Mouse (Mus musculus) midbrain, embryonic 15.5 days (tissue): ENCODE measurements around the gene Nkain2. TPM values are rescaled to one million over a fixed set of nuclear protein-coding genes. Genes with fewer than 3 reads are reported as not detected.

Experiments
- ATAC-seq: fragments of 200-750 bp; cut with Nextera tagmentation; replicated peaks from 2 replicates; pipeline ENCODE4 v1.8.0; 2017; ENCODE audit warnings: moderate TSS enrichment
- H3K27ac ChIP-seq: fragments of 300-500 bp; sonication (generic); 2 replicates; pipeline ENCODE4 v1.5.1; 2015; ENCODE audit warnings: mild to moderate bottlenecking, inconsistent platforms
- H3K27me3 ChIP-seq: fragments of 300-500 bp; sonication (generic); replicated peaks from 2 replicates; pipeline ENCODE4 v1.6.1; 2015; ENCODE audit warnings: inconsistent platforms
- H3K36me3 ChIP-seq: fragments of 300-500 bp; sonication (generic); replicated peaks from 2 replicates; pipeline ENCODE4 v1.6.1; 2015; ENCODE audit warnings: inconsistent platforms
- H3K4me1 ChIP-seq: fragments of 300-500 bp; sonication (generic); 2 replicates; pipeline ENCODE4 v1.6.1; 2015; ENCODE audit warnings: inconsistent platforms
- H3K4me2 ChIP-seq: fragments of 300-500 bp; sonication (generic); 2 replicates; pipeline ENCODE4 v1.6.1; 2015; ENCODE audit warnings: inconsistent platforms, mild to moderate bottlenecking, moderate library complexity
- H3K4me3 ChIP-seq: fragments of 300-500 bp; sonication (generic); 2 replicates; pipeline ENCODE4 v1.5.1; 2015; ENCODE audit warnings: mild to moderate bottlenecking, inconsistent platforms
- H3K9ac ChIP-seq: fragments of 300-500 bp; sonication (generic); 2 replicates; pipeline ENCODE4 v1.6.1; 2015; ENCODE audit warnings: mild to moderate bottlenecking, inconsistent platforms
- H3K9me3 ChIP-seq: fragments of 300-500 bp; sonication (generic); 2 replicates; pipeline ENCODE4 v1.6.1; 2016; ENCODE audit warnings: inconsistent platforms
- WGBS: fragments of 180-500 bp; shearing (Covaris S2); methylation state at CpG from one replicate; pipeline ENCODE4 v1.1.7; 2015; ENCODE audit warnings: mixed read lengths; 5-methylcytosine and 5-hydroxymethylcytosine counted together
- polyA plus RNA-seq: library from polyadenylated mRNA; unstranded; fragments of >200 nt; fragmentation: Nextera tagmentation; extraction: Ambion mirVana; gene quantifications from 2 replicates; pipeline ENCODE4 v1.2.1, GENCODE M21; 2015

The Nkain2 gene
- polyA plus RNA-seq, 1 experiment from 2014 or later, result 13.5 TPM

DNA sequence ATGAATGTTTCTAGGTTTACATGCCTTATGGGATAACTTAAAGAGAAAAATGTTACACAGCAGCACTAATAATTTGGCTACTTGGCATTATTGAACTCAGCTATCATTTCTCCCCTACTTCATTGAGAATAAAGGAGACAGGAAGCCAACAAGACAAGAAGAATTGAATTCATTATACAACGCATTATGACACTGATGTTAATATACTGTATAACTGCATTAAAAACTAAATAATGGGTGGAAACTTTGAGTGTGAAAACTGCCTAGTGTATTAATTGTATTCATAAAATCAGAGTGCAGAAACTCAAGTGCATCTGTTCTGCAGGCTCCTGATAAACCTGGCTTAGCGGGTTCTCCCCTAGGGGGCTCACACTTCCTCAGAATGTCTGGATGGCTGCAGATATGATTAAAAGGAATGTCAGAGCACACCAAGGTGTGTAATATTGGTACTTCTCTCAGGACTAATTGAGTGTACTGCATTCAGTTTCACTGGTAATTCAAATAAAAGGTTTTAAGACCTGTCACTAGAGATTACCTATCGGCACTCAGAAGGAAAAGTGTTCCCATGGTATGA is 589.2 kb downstream of the Nkain2 start:
- Histone ChIP-seq H3K36me3 (no peaks in the 10 kb centered on the region), H3K4me3 (no peak overlapping the region), H3K9ac (no peak overlapping the region), H3K4me1 (no peaks in the 10 kb centered on the region), H3K27ac (no peak overlapping the region), H3K4me2 (no peak overlapping the region), H3K9me3 (no peaks in the 10 kb centered on the region), H3K27me3 (no peaks in the 10 kb centered on the region)
- peak; percentile 52; the same call in 1 of the 2 replicates for ATAC-seq
- WGBS, result 73% methylated on average over 3 of the region's 3 CpGs

DNA sequence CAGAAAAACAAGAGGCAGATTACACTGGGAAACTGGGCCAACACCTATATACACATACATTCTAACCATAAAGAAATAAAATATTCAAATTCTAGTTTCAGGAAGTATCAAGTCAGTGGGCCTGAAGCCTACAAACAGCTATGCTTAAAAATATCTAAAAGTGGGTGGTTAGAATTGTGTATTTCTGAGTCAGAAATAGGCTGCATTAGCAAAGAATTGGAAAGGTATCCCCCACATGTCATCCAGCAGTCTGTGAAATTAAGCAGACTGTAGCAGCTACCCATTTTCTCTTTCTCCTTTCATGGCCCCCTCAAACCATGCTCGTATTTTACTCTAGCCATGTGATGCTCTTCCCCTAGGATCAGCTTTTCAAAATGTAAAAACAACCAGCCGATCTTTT is 599.8 kb downstream of the Nkain2 start:
- Histone ChIP-seq H3K9me3 (no peaks in the 10 kb centered on the region), H3K27ac (no peak overlapping the region), H3K4me1 (no peaks in the 10 kb centered on the region), H3K4me3 (no peak overlapping the region), H3K27me3 (no peaks in the 10 kb centered on the region), H3K4me2 (no peak overlapping the region), H3K9ac (no peak overlapping the region), H3K36me3 (no peaks in the 10 kb centered on the region)
- ATAC-seq, result no peak
- 59% methylated on average over 2 of the region's 2 CpGs for WGBS

DNA sequence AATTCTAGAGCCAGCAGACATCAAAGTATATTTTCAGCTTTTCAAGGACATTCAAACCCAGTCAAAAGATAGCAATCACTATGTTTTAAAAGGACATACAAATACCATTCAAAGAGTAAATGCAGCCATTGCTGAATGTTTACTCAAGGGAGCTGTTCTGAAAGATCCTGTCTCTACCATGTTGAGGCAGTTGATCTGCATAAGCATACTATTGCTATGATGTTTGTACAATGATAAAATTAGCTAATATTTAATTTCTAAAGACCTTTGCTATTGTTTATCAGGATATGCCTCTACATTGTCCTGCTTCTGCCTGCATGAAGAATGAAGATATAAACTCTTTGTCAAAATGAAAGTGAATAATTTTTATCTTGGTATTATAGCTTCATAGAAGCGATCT is 606.6 kb downstream of the Nkain2 start:
- H3K27ac ChIP-seq, result no peak overlapping the region
- H3K4me3 ChIP-seq, result no peak overlapping the region
- H3K9me3 ChIP-seq, result no peaks in the 10 kb centered on the region
- H3K27me3 ChIP-seq, result no peaks in the 10 kb centered on the region
- H3K4me1 ChIP-seq, result no peaks in the 10 kb centered on the region
- H3K36me3 ChIP-seq, result no peaks in the 10 kb centered on the region
- 89% methylated on average over 1 of the region's 1 CpGs for WGBS
- H3K4me2 ChIP-seq, result no peak overlapping the region
- ATAC-seq, result no peak
- no peak overlapping the region for H3K9ac ChIP-seq

DNA sequence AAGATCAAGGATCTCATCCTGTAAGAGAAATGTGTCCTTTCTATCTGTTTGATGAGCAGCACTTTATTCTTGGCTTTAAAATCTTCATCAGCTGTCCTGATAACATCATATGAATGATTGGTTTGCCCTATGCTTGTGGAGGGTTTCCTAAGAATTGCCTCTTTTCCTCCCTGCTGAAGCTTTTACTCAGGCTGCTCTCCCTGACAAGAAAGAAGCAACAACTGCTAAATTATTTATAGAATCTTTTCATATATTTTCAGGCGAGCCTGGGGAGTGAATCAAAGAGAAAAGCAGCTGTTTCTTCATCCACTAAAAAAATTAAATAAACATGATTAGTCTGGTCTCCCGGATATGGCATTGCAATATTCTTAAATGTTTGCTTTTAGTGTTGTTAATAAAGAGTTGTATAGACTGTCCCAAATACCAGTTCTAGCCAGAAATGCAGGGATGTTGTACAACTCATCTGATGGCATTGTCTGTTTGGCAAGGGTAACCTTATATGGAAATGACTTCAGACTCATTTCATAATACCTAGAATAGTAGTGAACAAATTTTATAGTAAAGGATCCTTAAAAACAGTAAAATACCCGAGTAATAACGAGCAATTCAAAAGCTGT is 646.9 kb downstream of the Nkain2 start:
- Histone ChIP-seq H3K4me3 (no peak overlapping the region), H3K9ac (no peak overlapping the region), H3K27ac (no peak overlapping the region), H3K4me2 (no peak overlapping the region), H3K4me1 (no peaks in the 10 kb centered on the region), H3K27me3 (no peaks in the 10 kb centered on the region), H3K36me3 (no peaks in the 10 kb centered on the region), H3K9me3 (no peaks in the 10 kb centered on the region)
- peak; percentile 85 for ATAC-seq
- WGBS, result 59% methylated on average over 4 of the region's 4 CpGs

DNA sequence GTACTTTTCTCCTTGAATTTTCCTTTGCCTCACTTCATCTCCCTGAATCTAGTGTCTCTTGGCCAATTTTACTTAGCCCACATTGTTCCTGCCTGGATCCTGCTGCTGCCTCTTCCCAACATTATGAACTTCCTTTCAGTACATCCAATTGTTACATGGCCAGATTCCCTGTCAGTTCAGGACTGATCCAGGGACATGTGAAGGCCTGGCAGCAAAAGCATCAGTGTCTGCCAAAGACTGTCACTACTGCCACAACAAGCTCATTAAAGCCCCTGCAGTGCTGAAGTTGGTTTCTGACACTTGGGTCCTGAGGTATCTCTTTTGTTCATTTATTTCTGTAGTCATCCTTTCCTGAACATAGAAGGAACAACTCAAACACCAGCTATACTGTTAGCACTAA is 649.1 kb downstream of the Nkain2 start:
- ATAC-seq, result no peak
- no peaks in the 10 kb centered on the region for H3K36me3 ChIP-seq

DNA sequence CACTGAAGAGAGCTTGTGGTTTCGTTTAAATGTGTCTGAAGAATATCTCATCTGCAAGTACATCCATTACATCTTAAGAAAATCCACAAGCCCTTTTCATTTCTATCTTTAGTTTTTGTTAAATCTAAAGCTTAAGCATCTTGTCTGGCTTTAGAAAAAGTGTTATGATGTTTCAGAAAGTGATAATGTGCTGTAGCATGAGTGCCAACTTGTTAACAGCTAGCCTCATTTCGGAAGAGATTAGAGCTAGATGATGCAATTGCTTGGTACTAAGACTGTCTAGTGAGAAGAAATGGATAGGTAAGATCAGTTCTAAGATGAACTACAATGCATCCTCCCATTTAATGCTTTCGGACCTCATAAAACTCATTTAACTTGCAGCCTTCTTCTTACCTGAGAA is 707.3 kb downstream of the Nkain2 start:
- ATAC-seq, result no peak
- H3K27me3 ChIP-seq, result no peaks in the 10 kb centered on the region
- no peaks in the 10 kb centered on the region for H3K9me3 ChIP-seq

More for the DNA sequence above, 649.1 kb downstream of the Nkain2 start:
- no peaks in the 10 kb centered on the region for H3K27me3 ChIP-seq
- no peak overlapping the region for H3K27ac ChIP-seq
- H3K9ac ChIP-seq, result no peak overlapping the region
- H3K4me1 ChIP-seq, result no peaks in the 10 kb centered on the region
- H3K9me3 ChIP-seq, result no peaks in the 10 kb centered on the region
- no peak overlapping the region for H3K4me2 ChIP-seq
- no peak overlapping the region for H3K4me3 ChIP-seq

DNA sequence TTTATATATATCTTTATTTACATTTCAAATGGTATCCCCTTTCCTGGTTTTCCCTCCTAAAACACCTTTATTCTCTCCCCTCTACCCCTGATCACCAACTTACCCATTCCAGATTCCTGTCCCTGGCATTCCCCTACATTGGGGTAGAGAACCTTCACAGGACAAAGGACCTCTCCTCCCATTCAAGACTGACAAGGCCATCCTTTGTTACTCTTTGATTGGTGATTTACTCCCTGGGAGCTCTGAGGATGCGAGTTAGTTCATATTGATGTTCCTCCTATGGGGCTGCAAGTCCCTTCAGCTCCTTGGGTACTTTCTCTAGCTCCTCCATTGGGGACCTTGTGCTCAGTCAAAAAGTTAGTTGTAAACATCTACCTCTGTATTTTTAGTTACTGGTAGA is 798.9 kb downstream of the Nkain2 start:
- Histone ChIP-seq H3K27me3 (no peaks in the 10 kb centered on the region), H3K9me3 (no peaks in the 10 kb centered on the region), H3K4me2 (no peak overlapping the region), H3K9ac (no peak overlapping the region), H3K4me3 (no peak overlapping the region), H3K27ac (no peak overlapping the region), H3K36me3 (no peaks in the 10 kb centered on the region), H3K4me1 (no peaks in the 10 kb centered on the region)
- ATAC-seq, result no peak
- WGBS, result 61% methylated on average over 1 of the region's 1 CpGs

More for the DNA sequence above, 707.3 kb downstream of the Nkain2 start:
- WGBS, result 85% methylated on average over 3 of the region's 3 CpGs
- no peak overlapping the region for H3K4me2 ChIP-seq
- no peaks in the 10 kb centered on the region for H3K4me1 ChIP-seq
- no peak overlapping the region for H3K27ac ChIP-seq
- no peak overlapping the region for H3K4me3 ChIP-seq
- no peaks in the 10 kb centered on the region for H3K36me3 ChIP-seq
- no peak overlapping the region for H3K9ac ChIP-seq

DNA sequence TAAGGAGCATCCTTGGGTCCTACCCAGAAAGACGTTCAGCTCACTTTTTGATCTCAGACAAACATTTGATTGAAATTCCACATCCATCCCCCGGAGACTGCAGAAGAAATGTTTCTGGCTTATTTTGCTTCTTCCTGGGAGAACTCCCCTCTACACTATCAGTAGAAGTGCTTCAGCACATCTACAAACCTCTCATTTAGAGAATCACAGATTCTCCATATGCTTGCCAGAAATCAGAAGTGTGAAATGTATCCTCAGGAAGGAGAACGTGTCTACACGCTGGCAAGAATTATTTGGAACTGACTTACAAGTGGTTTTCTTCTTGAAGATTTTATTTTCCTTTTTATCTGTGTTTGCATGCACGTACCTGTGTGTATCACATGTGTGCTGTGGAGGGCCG is 829.9 kb downstream of the Nkain2 start:
- Histone ChIP-seq H3K4me1 (no peaks in the 10 kb centered on the region), H3K27me3 (no peaks in the 10 kb centered on the region), H3K27ac (no peak overlapping the region), H3K4me3 (no peak overlapping the region), H3K36me3 (no peaks in the 10 kb centered on the region), H3K9me3 (no peaks in the 10 kb centered on the region), H3K9ac (no peak overlapping the region), H3K4me2 (no peak overlapping the region)
- ATAC-seq, result no peak
- WGBS, result 85% methylated on average over 6 of the region's 6 CpGs

DNA sequence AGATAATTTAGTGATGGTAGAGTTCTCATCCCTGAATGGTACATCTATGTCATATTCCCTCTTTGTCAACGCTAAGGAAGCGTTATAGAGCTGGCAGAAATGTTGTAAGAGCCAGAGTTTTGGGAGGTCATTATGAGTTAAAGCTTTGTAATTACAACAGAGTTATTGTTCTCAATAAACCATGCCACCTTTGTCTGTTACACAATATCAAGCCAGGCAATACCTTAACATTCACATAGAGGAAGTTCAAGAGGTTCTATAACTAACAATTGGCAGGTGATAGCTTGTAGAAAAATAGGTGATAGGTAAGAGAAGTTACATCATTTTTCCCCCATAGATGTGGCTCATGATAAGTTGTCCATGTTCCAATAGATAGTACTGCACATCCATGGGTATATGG is 832.0 kb downstream of the Nkain2 start:
- H3K36me3 ChIP-seq, result no peaks in the 10 kb centered on the region
- no peak overlapping the region for H3K4me2 ChIP-seq
- H3K4me1 ChIP-seq, result no peaks in the 10 kb centered on the region
- no peak overlapping the region for H3K4me3 ChIP-seq
- no peaks in the 10 kb centered on the region for H3K9me3 ChIP-seq
- no peaks in the 10 kb centered on the region for H3K27me3 ChIP-seq
- WGBS, result 86% methylated on average over 2 of the region's 2 CpGs
- ATAC-seq, result no peak
- H3K27ac ChIP-seq, result no peak overlapping the region
- no peak overlapping the region for H3K9ac ChIP-seq

DNA sequence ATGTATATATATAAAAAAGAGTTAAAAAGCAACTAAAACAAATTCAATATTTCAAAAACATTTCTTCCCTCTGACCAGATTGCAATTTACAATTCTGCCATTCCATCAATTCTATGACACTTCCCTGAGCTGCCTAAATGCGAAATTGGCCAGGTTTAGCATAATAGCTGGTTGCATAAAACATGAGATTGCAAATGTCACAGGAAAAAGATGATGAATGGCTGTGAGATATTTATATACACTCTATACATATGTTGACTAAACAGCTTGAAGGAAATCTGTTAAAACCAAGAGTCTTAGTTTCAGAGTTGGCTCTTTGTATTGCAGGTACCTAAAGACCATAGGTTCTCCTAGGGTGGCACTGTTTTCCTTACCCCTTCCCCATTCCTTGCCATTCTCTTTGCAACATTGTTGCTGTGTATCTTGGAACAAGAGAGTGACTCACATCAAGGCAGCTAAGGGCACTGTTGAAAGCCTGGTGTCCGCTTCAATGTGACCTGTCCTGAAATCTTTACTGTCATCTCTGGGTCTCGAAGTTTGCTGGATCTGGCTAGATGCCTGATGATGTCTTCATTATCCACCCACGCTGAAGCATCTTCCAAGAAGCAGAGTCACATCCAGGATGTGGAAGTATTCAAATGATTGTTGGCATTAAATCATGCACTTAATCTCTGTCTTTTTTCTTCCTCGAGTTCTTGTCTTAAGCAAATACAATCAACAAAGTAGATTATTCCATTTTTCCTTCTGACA is 837.5 kb downstream of the Nkain2 start:
- Histone ChIP-seq H3K4me3 (no peak overlapping the region), H3K27me3 (no peaks in the 10 kb centered on the region), H3K9ac (no peak overlapping the region), H3K27ac (no peak overlapping the region), H3K4me1 (no peaks in the 10 kb centered on the region), H3K36me3 (no peaks in the 10 kb centered on the region), H3K4me2 (no peak overlapping the region), H3K9me3 (no peaks in the 10 kb centered on the region)
- WGBS, result 82% methylated on average over 5 of the region's 5 CpGs
- no peak for ATAC-seq

DNA sequence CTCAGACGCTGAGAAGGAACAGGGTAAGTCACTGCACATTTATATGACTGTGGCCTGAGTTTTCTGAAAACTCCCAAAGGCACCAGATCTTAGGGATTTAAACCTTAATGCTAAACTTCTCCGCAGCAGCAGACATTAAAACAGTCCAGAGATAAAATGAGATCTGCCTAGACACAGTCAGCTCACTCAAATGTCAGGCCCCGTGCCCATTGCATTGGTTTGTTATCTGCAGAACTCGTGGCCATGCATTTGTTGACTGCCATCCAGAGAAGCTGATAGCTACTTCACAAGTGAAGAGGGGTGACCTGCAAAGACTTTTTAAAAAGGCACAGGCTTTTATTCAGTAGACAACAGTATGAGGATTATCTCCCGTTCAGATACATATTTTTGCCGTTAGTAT is 838.2 kb downstream of the Nkain2 start:
- WGBS, result 69% methylated on average over 6 of the region's 6 CpGs
- Histone ChIP-seq H3K9ac (no peak overlapping the region), H3K27ac (no peak overlapping the region), H3K36me3 (no peaks in the 10 kb centered on the region), H3K4me3 (no peak overlapping the region), H3K27me3 (no peaks in the 10 kb centered on the region), H3K4me1 (no peaks in the 10 kb centered on the region), H3K4me2 (no peak overlapping the region), H3K9me3 (no peaks in the 10 kb centered on the region)
- no peak for ATAC-seq

DNA sequence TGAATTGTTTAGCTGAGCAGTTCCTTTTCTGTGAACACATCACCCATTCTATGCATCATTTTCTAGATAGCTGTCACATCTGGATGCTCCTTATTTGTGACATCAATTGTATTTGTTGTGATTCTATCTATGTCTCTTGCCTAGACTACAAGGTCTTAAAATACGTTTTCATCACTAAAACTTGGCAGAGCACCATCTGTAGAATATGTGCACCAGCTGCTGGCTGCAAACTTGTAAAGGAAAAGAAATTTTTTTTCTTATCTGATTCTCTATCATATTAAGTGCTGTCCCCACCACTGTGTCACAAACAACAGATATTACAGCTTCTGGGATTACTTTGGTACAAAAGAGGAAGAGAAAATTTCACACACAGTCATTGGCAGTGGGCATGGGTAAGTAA is 860.3 kb downstream of the Nkain2 start:
- Histone ChIP-seq H3K27me3 (no peaks in the 10 kb centered on the region), H3K9me3 (no peaks in the 10 kb centered on the region), H3K27ac (no peak overlapping the region), H3K4me3 (no peak overlapping the region), H3K9ac (no peak overlapping the region), H3K36me3 (no peaks in the 10 kb centered on the region), H3K4me1 (no peaks in the 10 kb centered on the region), H3K4me2 (no peak overlapping the region)
- ATAC-seq, result no peak
- WGBS, result 63% methylated on average over 1 of the region's 1 CpGs

DNA sequence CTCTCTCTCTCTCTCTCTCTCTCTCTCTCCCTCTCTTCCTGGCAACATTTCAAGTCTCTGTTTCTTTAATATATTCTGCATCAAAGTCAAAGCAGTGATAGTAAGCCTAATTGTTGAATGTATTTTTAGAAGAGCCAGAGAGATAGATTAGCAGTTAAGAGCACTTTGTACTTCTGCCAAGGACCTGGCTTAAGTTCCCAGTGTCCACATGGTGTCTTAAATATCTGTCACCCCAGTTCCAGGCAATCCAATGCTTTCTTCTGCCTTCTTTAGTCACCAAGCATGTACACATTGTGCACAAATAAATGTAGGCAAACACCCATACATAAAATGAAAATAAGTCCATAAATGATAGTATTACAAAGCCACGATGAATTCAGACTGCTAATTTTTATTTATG is 871.9 kb downstream of the Nkain2 start:
- Histone ChIP-seq H3K27ac (no peak overlapping the region), H3K9me3 (no peaks in the 10 kb centered on the region), H3K4me2 (no peak overlapping the region), H3K4me1 (no peaks in the 10 kb centered on the region), H3K36me3 (no peaks in the 10 kb centered on the region), H3K9ac (no peak overlapping the region), H3K27me3 (no peaks in the 10 kb centered on the region), H3K4me3 (no peak overlapping the region)
- WGBS, result 84% methylated on average over 1 of the region's 1 CpGs
- no peak for ATAC-seq
